Mouse (Mus musculus) C2C12 (cell line): Measurements from ENCODE around the gene Gm7903.
"Not testable (repeated sequence)": the region's sequence is repeated elsewhere in the genome, so short reads cannot be mapped to it uniquely, and the experiment has no call there.

Experiments used
- CEBPB ChIP-seq: IDR thresholded peaks from one replicate; pipeline ENCODE4 v1.6.1; 2011; ENCODE audit warnings: low read depth, mild to moderate bottlenecking, control low read depth, moderate library complexity
- CTCF ChIP-seq: IDR thresholded peaks from one replicate; pipeline ENCODE4 v1.5.1; 2011; ENCODE audit not compliant: control insufficient read depth, insufficient read depth, insufficient read length
- MAX ChIP-seq: IDR thresholded peaks from one replicate; pipeline ENCODE4 v1.6.1; 2011; ENCODE audit warnings: mild to moderate bottlenecking, control low read depth
- MYOD1 ChIP-seq: IDR thresholded peaks from one replicate; pipeline ENCODE4 v1.6.1; 2011; ENCODE audit warnings: low read depth; ENCODE audit not compliant: control insufficient read depth, insufficient read length
- MYOG ChIP-seq: IDR thresholded peaks from one replicate; pipeline ENCODE4 v1.6.1; 2011; ENCODE audit not compliant: control insufficient read depth, insufficient read length; ENCODE audit errors: extremely low read depth
- USF1 ChIP-seq: IDR thresholded peaks from one replicate; pipeline ENCODE4 v1.6.1; 2011; ENCODE audit warnings: low read depth, mild to moderate bottlenecking, control low read depth, moderate library complexity

GRCm38 (mm10) chrX:135421824-135422223, 11.8 kb upstream of the Gm7903 start:
- TF ChIP-seq CTCF, MYOD1, MAX, USF1, MYOG, CEBPB: not testable (repeated sequence)
